Mouse (Mus musculus) forebrain, embryonic 13.5 days (tissue): ENCODE data around the gene Tenm4. TPM values are rescaled to one million over a fixed set of nuclear protein-coding genes. Genes with fewer than 3 reads are reported as not detected.

Experiments
- ATAC-seq: fragments of 200-750 bp; cut with Nextera tagmentation; 2 replicates; pipeline ENCODE4 v1.8.0; 2017
- H3K27ac ChIP-seq: fragments of 300-500 bp; sonication (generic); 2 replicates; pipeline ENCODE4 v1.5.1; 2015; ENCODE audit warnings: inconsistent platforms, mild to moderate bottlenecking, moderate library complexity
- H3K27me3 ChIP-seq: fragments of 300-500 bp; sonication (generic); 2 replicates; pipeline ENCODE4 v1.6.1; 2015; ENCODE audit warnings: mild to moderate bottlenecking, inconsistent platforms
- H3K36me3 ChIP-seq: fragments of 300-500 bp; sonication (generic); 2 replicates; pipeline ENCODE4 v1.6.1; 2015; ENCODE audit warnings: mild to moderate bottlenecking, inconsistent platforms; ENCODE audit not compliant: poor library complexity, severe bottlenecking
- H3K4me1 ChIP-seq: fragments of 300-500 bp; sonication (generic); 2 replicates; pipeline ENCODE4 v1.6.1; 2015; ENCODE audit warnings: inconsistent platforms
- H3K4me2 ChIP-seq: fragments of 300-500 bp; sonication (generic); 2 replicates; pipeline ENCODE4 v1.6.1; 2015; ENCODE audit warnings: inconsistent platforms, mild to moderate bottlenecking, moderate library complexity
- H3K4me3 ChIP-seq: fragments of 300-500 bp; sonication (generic); 2 replicates; pipeline ENCODE4 v1.5.1; 2015; ENCODE audit warnings: mild to moderate bottlenecking, inconsistent platforms
- H3K9ac ChIP-seq: fragments of 300-500 bp; sonication (generic); 2 replicates; pipeline ENCODE4 v1.6.1; 2015; ENCODE audit warnings: mild to moderate bottlenecking, inconsistent platforms
- H3K9me3 ChIP-seq: fragments of 300-500 bp; sonication (generic); replicated peaks from 2 replicates; pipeline ENCODE4 v1.6.1; 2016; ENCODE audit warnings: inconsistent platforms
- WGBS: fragments of 180-500 bp; shearing (Covaris S2); methylation state at CpG from one replicate; pipeline ENCODE4 v1.1.7; 2015; 5-methylcytosine and 5-hydroxymethylcytosine counted together
- polyA plus RNA-seq: library from polyadenylated mRNA; unstranded; fragments of >200 nt; fragmentation: Nextera tagmentation; extraction: Ambion mirVana; gene quantifications from 2 replicates; pipeline ENCODE4 v1.2.1, GENCODE M21; 2015

Gene Tenm4
- polyA plus RNA-seq, 1 experiment from 2014 or later = 73.6 TPM

DNA sequence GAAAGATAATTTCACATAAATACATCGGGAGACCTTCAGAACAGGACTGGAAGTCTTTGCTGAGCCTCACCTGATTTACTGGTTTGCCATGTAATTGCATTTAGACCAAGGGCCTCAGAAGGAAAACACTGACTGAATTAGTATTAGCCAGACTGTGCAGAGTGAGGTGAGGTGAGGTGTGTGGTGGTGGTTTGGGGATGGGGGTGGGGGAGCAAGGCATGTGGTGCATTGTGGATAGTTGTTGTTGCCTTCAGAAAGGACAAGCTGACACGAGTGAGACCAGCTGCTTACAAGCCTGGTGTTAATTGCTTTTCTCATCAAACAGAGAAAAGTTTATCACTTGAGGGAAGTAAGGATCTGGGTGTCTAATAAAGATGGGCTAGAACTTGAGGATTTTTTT lies 664.3 kb downstream of the Tenm4 start:
- Histone ChIP-seq H3K9ac (no peak overlapping the region), H3K4me3 (no peak overlapping the region), H3K4me2 (no peak overlapping the region), H3K9me3 (no peaks in the 10 kb centered on the region), H3K36me3 (peaks cover 32% of the 10 kb centered on the region), H3K4me1 (peaks cover 52% of the 10 kb centered on the region), H3K27ac (peak overlapping the region; percentile 82), H3K27me3 (no peaks in the 10 kb centered on the region)
- 31% methylated on average over 2 of the region's 2 CpGs for WGBS
- peak; percentile 34 for ATAC-seq

- Histone ChIP-seq H3K27me3 (no peaks in the 10 kb centered on the region), H3K9ac (no peak overlapping the region), H3K36me3 (peaks cover 33% of the 10 kb centered on the region), H3K27ac (peak overlapping the region; percentile 76), H3K4me3 (no peak overlapping the region), H3K4me2 (no peak overlapping the region), H3K9me3 (no peaks in the 10 kb centered on the region), H3K4me1 (peaks cover 32% of the 10 kb centered on the region)
- ATAC-seq = peak; percentile 79
- 78% methylated on average over 8 of the region's 8 CpGs for WGBS
Observed at GRCm38 (mm10) chr7:96838271-96838841, 667.3 kb downstream of the Tenm4 start.

- H3K36me3 ChIP-seq = peaks cover 32% of the 10 kb centered on the region
- H3K4me1 ChIP-seq = peaks cover 33% of the 10 kb centered on the region
- H3K27me3 ChIP-seq = no peaks in the 10 kb centered on the region
- no peak overlapping the region for H3K4me2 ChIP-seq
- 87% methylated on average over 4 of the region's 4 CpGs for WGBS
- no peaks in the 10 kb centered on the region for H3K9me3 ChIP-seq
- H3K9ac ChIP-seq = no peak overlapping the region
- H3K4me3 ChIP-seq = no peak overlapping the region
- H3K27ac ChIP-seq = peak overlapping the region; percentile 76
- no peak for ATAC-seq
Observed at GRCm38 (mm10) chr7:96838926-96839325, 667.9 kb downstream of the Tenm4 start.

- Histone ChIP-seq H3K9me3 (no peaks in the 10 kb centered on the region), H3K4me3 (no peak overlapping the region), H3K9ac (no peak overlapping the region), H3K27ac (0 out of 2 replicates have a peak overlapping the region, but pooled peaks have one; percentile 76), H3K36me3 (peaks cover 38% of the 10 kb centered on the region), H3K4me2 (no peak overlapping the region), H3K4me1 (peaks cover 35% of the 10 kb centered on the region), H3K27me3 (no peaks in the 10 kb centered on the region)
- ATAC-seq = no peak
- WGBS = 81% methylated on average over 4 of the region's 4 CpGs
Observed at GRCm38 (mm10) chr7:96839586-96839985, 668.5 kb downstream of the Tenm4 start.

DNA sequence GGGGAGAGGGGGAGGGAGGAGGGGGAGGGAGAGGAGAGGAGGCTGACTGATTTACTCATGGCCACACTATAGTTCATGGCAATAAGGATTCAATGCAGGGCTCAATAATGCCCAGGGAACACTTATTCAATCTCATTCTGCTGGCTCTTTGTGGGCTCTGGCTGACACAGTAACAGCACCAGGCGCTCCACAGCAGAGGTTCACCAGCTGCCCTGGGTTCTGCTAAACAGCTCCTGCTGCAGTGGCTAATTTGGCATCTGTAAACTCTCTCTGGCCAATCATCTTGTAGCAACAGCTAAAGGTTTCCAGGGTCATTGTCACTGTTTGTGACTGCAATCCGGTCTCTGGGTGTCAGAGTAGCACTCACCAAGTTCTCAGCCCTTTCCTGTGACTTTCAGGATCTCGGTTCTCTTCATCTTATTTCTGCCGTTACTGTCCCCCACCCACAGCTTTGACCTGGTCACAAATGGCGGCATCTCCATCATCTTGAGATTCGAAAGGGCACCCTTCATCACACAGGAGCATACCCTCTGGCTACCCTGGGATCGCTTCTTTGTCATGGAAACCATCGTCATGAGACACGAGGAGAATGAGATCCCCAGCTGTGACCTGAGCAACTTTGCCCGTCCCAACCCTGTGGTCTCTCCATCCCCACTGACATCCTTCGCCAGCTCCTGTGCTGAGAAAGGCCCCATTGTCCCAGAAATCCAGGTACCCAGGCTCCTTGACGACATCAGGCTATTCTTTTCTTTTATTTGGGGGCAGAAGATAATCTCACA lies 671.6 kb downstream of the Tenm4 start:
- Histone ChIP-seq H3K4me3 (no peak overlapping the region), H3K4me1 (peaks cover 20% of the 10 kb centered on the region), H3K27me3 (no peaks in the 10 kb centered on the region), H3K9me3 (no peaks in the 10 kb centered on the region), H3K27ac (no peak overlapping the region), H3K36me3 (peaks cover 60% of the 10 kb centered on the region), H3K9ac (no peak overlapping the region), H3K4me2 (no peak overlapping the region)
- ATAC-seq = peak; percentile 27; the same call in 1 of the 2 replicates
- 58% methylated on average over 12 of the region's 12 CpGs for WGBS

DNA sequence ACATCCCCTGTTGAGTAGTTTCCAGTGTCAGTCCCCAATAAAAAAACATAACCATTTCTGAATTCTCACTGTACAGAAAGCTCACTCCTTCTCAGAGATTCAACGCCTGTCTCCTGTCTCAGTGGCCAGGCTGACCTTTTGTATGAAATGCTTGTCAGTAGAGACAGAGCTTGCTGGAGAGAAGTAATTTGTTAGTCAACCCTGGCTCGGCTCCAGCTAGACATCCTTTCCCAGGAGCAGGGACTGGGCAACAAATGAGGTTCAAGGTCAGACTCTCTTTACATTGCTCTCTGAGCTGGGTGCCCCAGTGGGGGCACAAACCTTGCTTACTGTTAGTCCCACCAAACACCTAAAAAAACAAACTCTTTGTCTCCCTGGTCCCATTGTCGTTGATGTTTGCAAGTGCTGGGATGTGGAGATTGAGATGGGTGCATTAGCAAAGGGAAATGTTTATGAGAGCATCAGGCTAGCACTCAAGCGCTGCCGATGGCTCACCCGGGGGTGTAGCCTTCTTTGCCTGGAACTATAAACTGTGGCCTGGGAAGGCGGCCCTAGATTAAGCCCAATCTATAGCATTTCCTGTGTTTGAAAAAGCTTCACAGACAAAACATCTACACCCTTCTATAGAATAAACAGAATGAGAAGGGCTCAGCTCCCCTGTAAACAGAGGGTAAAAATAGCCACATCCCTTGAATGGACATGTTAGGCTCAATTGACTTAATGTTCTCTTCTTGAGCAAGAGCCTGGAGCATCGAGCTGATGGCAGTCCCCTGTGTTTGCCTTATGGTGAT lies 673.3 kb downstream of the Tenm4 start:
- no peaks in the 10 kb centered on the region for H3K9me3 ChIP-seq
- H3K4me2 ChIP-seq = no peak overlapping the region
- peaks cover 58% of the 10 kb centered on the region for H3K36me3 ChIP-seq
- no peak for ATAC-seq
- H3K4me1 ChIP-seq = peaks cover 20% of the 10 kb centered on the region
- H3K9ac ChIP-seq = no peak overlapping the region
- no peak overlapping the region for H3K27ac ChIP-seq
- no peaks in the 10 kb centered on the region for H3K27me3 ChIP-seq
- 81% methylated on average over 8 of the region's 8 CpGs for WGBS
- H3K4me3 ChIP-seq = no peak overlapping the region

GRCm38 (mm10) chr7:96852781-96853180 lies 681.7 kb downstream of the Tenm4 start:
- Histone ChIP-seq H3K27me3 (no peaks in the 10 kb centered on the region), H3K4me1 (no peaks in the 10 kb centered on the region), H3K27ac (no peak overlapping the region), H3K9me3 (no peaks in the 10 kb centered on the region), H3K9ac (no peak overlapping the region), H3K4me2 (no peak overlapping the region), H3K4me3 (no peak overlapping the region), H3K36me3 (peaks cover 71% of the 10 kb centered on the region)
- 86% methylated on average over 2 of the region's 2 CpGs for WGBS
- ATAC-seq = no peak

DNA sequence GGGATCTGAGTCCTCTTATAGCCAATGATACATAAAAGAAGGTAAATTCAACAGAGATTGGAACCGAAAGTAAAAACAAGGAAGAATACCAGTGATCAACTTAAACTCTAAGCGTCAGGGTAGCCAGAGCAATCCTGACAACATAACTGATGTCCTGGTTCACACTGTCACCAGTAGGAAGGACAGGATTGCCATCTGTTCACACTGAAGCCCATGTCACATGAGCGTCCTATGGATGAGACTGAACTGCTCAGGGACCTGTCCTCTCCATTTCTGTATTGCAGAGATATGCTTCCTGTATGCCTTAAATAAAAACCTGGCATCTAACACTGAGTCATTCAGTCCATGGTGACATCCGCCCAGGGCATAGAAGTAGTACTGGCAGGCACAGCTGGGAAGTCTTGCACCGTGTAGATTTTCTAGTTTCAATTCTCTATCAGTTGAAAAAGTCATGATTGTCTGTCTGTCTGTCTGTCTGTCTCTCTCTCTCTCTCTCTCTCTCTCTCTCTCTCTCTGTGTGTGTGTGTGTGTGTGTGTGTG lies 684.9 kb downstream of the Tenm4 start:
- Histone ChIP-seq H3K4me3 (no peak overlapping the region), H3K27me3 (no peaks in the 10 kb centered on the region), H3K27ac (no peak overlapping the region), H3K36me3 (peaks cover 53% of the 10 kb centered on the region), H3K9me3 (no peaks in the 10 kb centered on the region), H3K4me1 (peaks cover 9% of the 10 kb centered on the region; the same call in 1 of the 2 replicates), H3K4me2 (no peak overlapping the region), H3K9ac (no peak overlapping the region)
- WGBS = 96% methylated on average over 5 of the region's 5 CpGs
- ATAC-seq = no peak

GRCm38 (mm10) chr7:96856518-96856917 lies 685.5 kb downstream of the Tenm4 start:
- H3K36me3 ChIP-seq = peaks cover 47% of the 10 kb centered on the region
- peaks cover 9% of the 10 kb centered on the region; the same call in 1 of the 2 replicates for H3K4me1 ChIP-seq
- 92% methylated on average over 4 of the region's 4 CpGs for WGBS
- no peak for ATAC-seq
- no peak overlapping the region for H3K4me3 ChIP-seq
- H3K9ac ChIP-seq = no peak overlapping the region
- H3K27me3 ChIP-seq = no peaks in the 10 kb centered on the region
- H3K4me2 ChIP-seq = no peak overlapping the region
- no peaks in the 10 kb centered on the region for H3K9me3 ChIP-seq
- H3K27ac ChIP-seq = no peak overlapping the region

DNA sequence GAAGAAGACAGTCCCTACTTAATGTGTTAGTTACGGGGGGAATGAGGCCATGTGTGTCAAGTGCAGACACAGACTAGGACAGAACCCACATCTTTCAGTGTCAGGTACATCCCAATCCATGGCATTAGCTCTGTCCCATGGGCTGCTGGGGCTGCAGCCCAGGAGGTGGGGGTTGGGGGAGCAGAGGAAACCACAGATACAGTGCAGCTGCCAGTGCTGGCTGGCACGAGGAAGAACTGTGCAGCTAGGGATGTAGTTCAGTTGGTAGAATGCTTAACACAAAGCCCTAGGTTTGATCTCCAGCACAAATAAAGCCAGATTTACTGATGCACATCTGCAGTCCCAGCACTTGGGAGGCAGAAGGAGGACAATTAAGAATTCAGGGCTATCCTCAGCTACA lies 688.0 kb downstream of the Tenm4 start:
- H3K9me3 ChIP-seq = no peaks in the 10 kb centered on the region

GRCm38 (mm10) chr7:96859684-96860083 lies 688.6 kb downstream of the Tenm4 start:
- Histone ChIP-seq H3K36me3 (peaks cover 45% of the 10 kb centered on the region), H3K4me2 (no peak overlapping the region), H3K4me1 (peaks cover 16% of the 10 kb centered on the region), H3K27ac (no peak overlapping the region), H3K9me3 (no peaks in the 10 kb centered on the region), H3K4me3 (no peak overlapping the region), H3K9ac (no peak overlapping the region), H3K27me3 (no peaks in the 10 kb centered on the region)
- no peak for ATAC-seq
- 83% methylated on average over 5 of the region's 5 CpGs for WGBS

More for the DNA sequence above, 688.0 kb downstream of the Tenm4 start:
- no peak overlapping the region for H3K27ac ChIP-seq
- 88% methylated on average over 2 of the region's 2 CpGs for WGBS
- H3K36me3 ChIP-seq = peaks cover 51% of the 10 kb centered on the region
- ATAC-seq = no peak
- no peaks in the 10 kb centered on the region for H3K27me3 ChIP-seq
- H3K9ac ChIP-seq = no peak overlapping the region
- no peak overlapping the region for H3K4me2 ChIP-seq
- no peak overlapping the region for H3K4me3 ChIP-seq
- peaks cover 10% of the 10 kb centered on the region; the same call in 1 of the 2 replicates for H3K4me1 ChIP-seq

GRCm38 (mm10) chr7:96860650-96861049 lies 689.6 kb downstream of the Tenm4 start:
- Histone ChIP-seq H3K9ac (no peak overlapping the region), H3K9me3 (no peaks in the 10 kb centered on the region), H3K4me2 (no peak overlapping the region), H3K36me3 (peaks cover 37% of the 10 kb centered on the region), H3K4me3 (no peak overlapping the region), H3K27me3 (no peaks in the 10 kb centered on the region), H3K27ac (no peak overlapping the region; the same call in 1 of the 2 replicates), H3K4me1 (peaks cover 25% of the 10 kb centered on the region)
- WGBS = 68% methylated on average over 4 of the region's 4 CpGs
- ATAC-seq = no peak
